Mouse (Mus musculus) spleen, adult 12 weeks (tissue): ENCODE results near the gene Bap1.
A peak's percentile ranks its signal among the peaks of the same experiment; 100 is the strongest.

ENCODE experiments used
- DNase-seq: peaks from one replicate; pipeline ENCODE4 v3.0.0; 2022; ENCODE audit warnings: low spot score

Gene Bap1

GRCm38 (mm10) chr14:31251084-31251604 is at the start of gene Bap1, which contains the start of gene Phf7:
Gene Bap1 (plus strand): TSS chr14:31251450.
Gene Phf7 (minus strand): TSS chr14:31251317.
- peak; percentile 98 for DNase-seq

GRCm38 (mm10) chr14:31204844-31205243 is 46.4 kb upstream of the Bap1 start:
- no peak for DNase-seq

- DNase-seq, result no peak
Measured at GRCm38 (mm10) chr14:31205244-31205561, 46.0 kb upstream of the Bap1 start.

- no peak for DNase-seq
Measured at GRCm38 (mm10) chr14:31205562-31206467, 45.4 kb upstream of the Bap1 start.

- peak; percentile 87 for DNase-seq
Measured at GRCm38 (mm10) chr14:31206472-31206981, 44.7 kb upstream of the Bap1 start.

- DNase-seq, result no peak
Measured at GRCm38 (mm10) chr14:31207070-31207830, 44.0 kb upstream of the Bap1 start.

- no peak for DNase-seq
Measured at GRCm38 (mm10) chr14:31208084-31208483, 43.2 kb upstream of the Bap1 start, which contains the start of gene Tnnc1. Gene Tnnc1 (plus strand): TSS chr14:31208312.

- no peak for DNase-seq
Measured at GRCm38 (mm10) chr14:31209133-31209557, 42.1 kb upstream of the Bap1 start.

GRCm38 (mm10) chr14:31211854-31212253 is 39.4 kb upstream of the Bap1 start:
- no peak for DNase-seq

- DNase-seq, result no peak
Measured at GRCm38 (mm10) chr14:31212499-31212898, 38.8 kb upstream of the Bap1 start.

- DNase-seq, result no peak
Measured at GRCm38 (mm10) chr14:31213868-31214267, 37.4 kb upstream of the Bap1 start.

- DNase-seq, result no peak
Measured at GRCm38 (mm10) chr14:31214684-31215083, 36.6 kb upstream of the Bap1 start.

- peak; percentile 48 for DNase-seq
Measured at GRCm38 (mm10) chr14:31215157-31216002, 35.9 kb upstream of the Bap1 start.

GRCm38 (mm10) chr14:31216846-31217245 is 34.4 kb upstream of the Bap1 start, which contains the start of gene Nisch:
Gene Nisch (minus strand): TSS chr14:31216946.
- no peak for DNase-seq

GRCm38 (mm10) chr14:31217666-31218065 is 33.6 kb upstream of the Bap1 start, which contains the start of gene Sema3g:
Gene Sema3g (plus strand): TSS chr14:31217860.
- no peak for DNase-seq

- DNase-seq, result no peak
Measured at GRCm38 (mm10) chr14:31226978-31227377, 24.3 kb upstream of the Bap1 start.

GRCm38 (mm10) chr14:31228234-31228633 is 23.0 kb upstream of the Bap1 start:
- no peak for DNase-seq

- no peak for DNase-seq
Measured at GRCm38 (mm10) chr14:31230442-31230841, 20.8 kb upstream of the Bap1 start.

- DNase-seq, result no peak
Measured at GRCm38 (mm10) chr14:31232404-31233069, 18.7 kb upstream of the Bap1 start.

- no peak for DNase-seq
Measured at GRCm38 (mm10) chr14:31233070-31233995, 17.9 kb upstream of the Bap1 start.
